Mouse (Mus musculus) G1E (cell line): Measurements from ENCODE around the gene Slc25a30. TPM values are rescaled to one million over a fixed set of nuclear protein-coding genes. Genes with fewer than 3 reads are reported as not detected.

Experiments used
- ATAC-seq: 2 replicates; pipeline ENCODE4 v1.8.0; 2016; ENCODE audit warnings: mild to moderate bottlenecking; ENCODE audit not compliant: insufficient number of reproducible peaks, poor library complexity, low FRiP score, severe bottlenecking; ENCODE audit errors: extremely low read depth
- DNase-seq: peaks from one replicate; pipeline ENCODE4 v3.0.0; 2012; ENCODE audit warnings: low spot score
- H3K27me3 ChIP-seq: 2 replicates; pipeline ENCODE4 v1.6.1; 2012; ENCODE audit warnings: mild to moderate bottlenecking, low read length, inconsistent platforms; ENCODE audit not compliant: insufficient read depth
- H3K36me3 ChIP-seq: replicated peaks from 2 replicates; pipeline ENCODE3; 2012; ENCODE audit warnings: mild to moderate bottlenecking, inconsistent platforms
- H3K4me1 ChIP-seq: 2 replicates; pipeline ENCODE4 v1.6.1; 2012; ENCODE audit warnings: low read depth, low read length, inconsistent platforms, mixed read lengths; ENCODE audit not compliant: insufficient read depth
- H3K4me3 ChIP-seq: 2 replicates; pipeline ENCODE4 v1.5.1; 2012; ENCODE audit warnings: low read depth, mild to moderate bottlenecking, inconsistent platforms, low read length, moderate library complexity, mixed read lengths
- H3K9me3 ChIP-seq: replicated peaks from 2 replicates; pipeline ENCODE4 v1.6.1; 2012; ENCODE audit warnings: inconsistent platforms
- CTCF ChIP-seq: IDR thresholded peaks from 2 replicates; pipeline ENCODE4 v1.5.1; 2012; ENCODE audit warnings: low read depth, low read length, inconsistent platforms, mixed read lengths
- GATA1 ChIP-seq: IDR thresholded peaks from 2 replicates; pipeline ENCODE4 v1.6.1; 2012; ENCODE audit warnings: borderline replicate concordance, low read length, inconsistent platforms, mixed read lengths
- GATA2 ChIP-seq: IDR thresholded peaks from 2 replicates; pipeline ENCODE4 v1.6.1; 2012; ENCODE audit warnings: low read depth, low read length, inconsistent platforms, borderline replicate concordance
- POLR2AphosphoS5 ChIP-seq: IDR thresholded peaks from 2 replicates; pipeline ENCODE4 v1.6.1; 2012; ENCODE audit warnings: low read depth, low read length, inconsistent platforms; ENCODE audit not compliant: insufficient replicate concordance
- TAL1 ChIP-seq: conservative IDR thresholded peaks from 2 replicates; pipeline ENCODE4 v1.6.1; 2012; ENCODE audit warnings: low read depth, low read length, inconsistent platforms, mixed read lengths
- polyA plus RNA-seq: library from polyadenylated mRNA; stranded (reverse); fragments of >175 nt; gene quantifications from 2 replicates; pipeline ENCODE4 v1.2.3, GENCODE M21; 2012
- total RNA-seq, 2 experiments: library from RNA; stranded (forward) in 1 of 2; stranded (reverse) in 1 of 2; fragments of 200-1000 nt in 1 of 2; fragments of >200 nt in 1 of 2; fragmentation: Nextera tagmentation in 1 of 2; gene quantifications; 2 replicates each; pipeline ENCODE4 v1.2.3; 2014 to 2017

Gene Slc25a30
- total and polyA plus RNA-seq, 3 experiments, result 20.5 to 54.7 (median 33.9) TPM

- peak; percentile 41 for DNase-seq
- peaks cover 91% of the 10 kb centered on the region for H3K36me3 ChIP-seq
- no peaks in the 10 kb centered on the region for H3K4me1 ChIP-seq
- ATAC-seq, result peak; percentile 66
- H3K9me3 ChIP-seq, result no peaks in the 10 kb centered on the region
- TF ChIP-seq TAL1 (no peak), CTCF (peak; percentile 82)
- no peak overlapping the region for H3K4me3 ChIP-seq
- no peaks in the 10 kb centered on the region for H3K27me3 ChIP-seq
Measured at GRCm38 (mm10) chr14:75767492-75768274, 19.2 kb downstream of the Slc25a30 start.

- TF ChIP-seq CTCF (peak; percentile 62), GATA2 (no peak)
- DNase-seq, result peak; percentile 52
Measured at GRCm38 (mm10) chr14:75761028-75761805, 25.6 kb downstream of the Slc25a30 start.

GRCm38 (mm10) chr14:75758401-75758800, 28.4 kb downstream of the Slc25a30 start:
- peaks cover 48% of the 10 kb centered on the region for H3K36me3 ChIP-seq
- no peak for DNase-seq
- ATAC-seq, result no peak
- H3K27me3 ChIP-seq, result no peaks in the 10 kb centered on the region
- peaks cover 2% of the 10 kb centered on the region for H3K4me1 ChIP-seq
- no peaks in the 10 kb centered on the region for H3K9me3 ChIP-seq
- H3K4me3 ChIP-seq, result no peak overlapping the region
- TF ChIP-seq GATA1 (no peak), POLR2AphosphoS5 (no peak), TAL1 (no peak), GATA2 (no peak), CTCF (no peak)

More at GRCm38 (mm10) chr14:75761028-75761805, 25.6 kb downstream of the Slc25a30 start:
- Histone ChIP-seq H3K4me1 (no peaks in the 10 kb centered on the region), H3K36me3 (peaks cover 68% of the 10 kb centered on the region), H3K9me3 (no peaks in the 10 kb centered on the region), H3K4me3 (no peak overlapping the region), H3K27me3 (no peaks in the 10 kb centered on the region)
- ATAC-seq, result peak; percentile 66

- H3K27me3 ChIP-seq, result no peaks in the 10 kb centered on the region
- H3K4me3 ChIP-seq, result no peak overlapping the region
- no peaks in the 10 kb centered on the region for H3K9me3 ChIP-seq
- H3K4me1 ChIP-seq, result peaks cover 8% of the 10 kb centered on the region
- TF ChIP-seq POLR2AphosphoS5, result no peak
- no peak for TF ChIP-seq GATA1
- TF ChIP-seq TAL1, result no peak
- no peak for TF ChIP-seq GATA2
- TF ChIP-seq CTCF, result no peak
- peaks cover 42% of the 10 kb centered on the region for H3K36me3 ChIP-seq
- ATAC-seq, result no peak
- DNase-seq, result no peak
Measured at GRCm38 (mm10) chr14:75757821-75758220, 29.0 kb downstream of the Slc25a30 start.

GRCm38 (mm10) chr14:75756971-75757370, 29.9 kb downstream of the Slc25a30 start:
- Histone ChIP-seq H3K4me3 (no peak overlapping the region), H3K27me3 (no peaks in the 10 kb centered on the region), H3K4me1 (peaks cover 16% of the 10 kb centered on the region), H3K9me3 (no peaks in the 10 kb centered on the region), H3K36me3 (peaks cover 37% of the 10 kb centered on the region)
- DNase-seq (no peak), ATAC-seq (no peak)
- no peak for TF ChIP-seq POLR2AphosphoS5
- no peak for TF ChIP-seq CTCF
- TF ChIP-seq TAL1, result no peak
- TF ChIP-seq GATA2, result no peak
- no peak for TF ChIP-seq GATA1

- no peaks in the 10 kb centered on the region for H3K9me3 ChIP-seq
- peaks cover 37% of the 10 kb centered on the region for H3K4me1 ChIP-seq
- H3K36me3 ChIP-seq, result peaks cover 28% of the 10 kb centered on the region
- peak within 1 kb of the TSS; percentile 98 for H3K4me3 ChIP-seq
- DNase-seq, result peak; percentile 87
- no peak for TF ChIP-seq CTCF
- no peak for TF ChIP-seq GATA2
- TF ChIP-seq TAL1, result no peak
- TF ChIP-seq GATA1, result no peak
- no peak for TF ChIP-seq POLR2AphosphoS5
- no peaks in the 10 kb centered on the region for H3K27me3 ChIP-seq
- ATAC-seq, result peak; percentile 88
Measured at GRCm38 (mm10) chr14:75753991-75754817, 32.6 kb downstream of the Slc25a30 start, which contains the start of gene Cog3. Cog3 (minus strand) TSS chr14:75754517.
